Mouse (Mus musculus): ENCODE data around the gene Ccnj. TPM values are rescaled to one million over a fixed set of nuclear protein-coding genes. Genes with fewer than 3 reads are reported as not detected.
A peak's percentile ranks its signal among the peaks of the same experiment; 100 is the strongest.

Gene Ccnj
- polyA plus RNA-seq, 1 experiment from 2014 or later = 8.0 TPM

GRCm38 (mm10) chr19:40821306-40821825 lies 9.7 kb upstream of the Ccnj start:
- 57% methylated on average over 4 of the region's 4 CpGs for WGBS (ENCODE audit: insufficient replicate concordance)
- no peaks in the 10 kb centered on the region for H3K9me3 ChIP-seq (replicated peaks)
- no peaks in the 10 kb centered on the region for H3K27me3 ChIP-seq (replicated peaks)
- H3K4me1 ChIP-seq = peaks cover 36% of the 10 kb centered on the region
- H3K36me3 ChIP-seq = no peaks in the 10 kb centered on the region
- no peak overlapping the region for H3K4me3 ChIP-seq
- no peak overlapping the region for H3K4me2 ChIP-seq
- no peak overlapping the region for H3K27ac ChIP-seq
- ATAC-seq = no peak
- H3K9ac ChIP-seq = no peak overlapping the region

GRCm38 (mm10) chr19:40825636-40826035 lies 5.4 kb upstream of the Ccnj start:
- no peak overlapping the region for H3K9ac ChIP-seq
- H3K27ac ChIP-seq = no peak overlapping the region
- WGBS (ENCODE audit: insufficient replicate concordance) = 43% methylated on average over 5 of the region's 5 CpGs
- peaks cover 15% of the 10 kb centered on the region for H3K4me1 ChIP-seq
- no peak overlapping the region for H3K4me2 ChIP-seq
- no peak overlapping the region for H3K4me3 ChIP-seq
- H3K27me3 ChIP-seq (replicated peaks) = peaks cover 15% of the 10 kb centered on the region; the same call in 1 of the 2 replicates
- ATAC-seq = no peak
- no peaks in the 10 kb centered on the region for H3K9me3 ChIP-seq (replicated peaks)
- H3K36me3 ChIP-seq = no peaks in the 10 kb centered on the region

- ATAC-seq = no peak
- Histone ChIP-seq H3K36me3 (no peaks in the 10 kb centered on the region), H3K27me3 (replicated peaks) (peaks cover 15% of the 10 kb centered on the region; the same call in 1 of the 2 replicates), H3K9me3 (replicated peaks) (no peaks in the 10 kb centered on the region), H3K27ac (no peak overlapping the region), H3K4me3 (no peak overlapping the region), H3K4me2 (no peak overlapping the region), H3K4me1 (peaks cover 16% of the 10 kb centered on the region), H3K9ac (no peak overlapping the region)
- 75% methylated on average over 7 of the region's 7 CpGs for WGBS (ENCODE audit: insufficient replicate concordance)
Observed at GRCm38 (mm10) chr19:40826735-40827134, 4.3 kb upstream of the Ccnj start.

- Histone ChIP-seq H3K36me3 (no peaks in the 10 kb centered on the region), H3K9me3 (replicated peaks) (no peaks in the 10 kb centered on the region), H3K27ac (0 out of 2 replicates have a peak overlapping the region, but pooled peaks have one; percentile 83), H3K4me3 (peak overlapping the region; percentile 92), H3K4me1 (peaks cover 50% of the 10 kb centered on the region), H3K4me2 (peak overlapping the region; percentile 95), H3K9ac (peak overlapping the region; percentile 94), H3K27me3 (replicated peaks) (peaks cover 15% of the 10 kb centered on the region; the same call in 1 of the 2 replicates)
- 41% methylated on average over 7 of the region's 7 CpGs for WGBS (ENCODE audit: insufficient replicate concordance)
- no peak for ATAC-seq
Observed at GRCm38 (mm10) chr19:40830198-40830597, 881 bp upstream of the Ccnj start.

- ATAC-seq = peak; percentile 61
- H3K4me2 ChIP-seq = peak overlapping the region; percentile 95
- peak overlapping the region; percentile 83 for H3K27ac ChIP-seq
- H3K4me1 ChIP-seq = peaks cover 51% of the 10 kb centered on the region
- WGBS (ENCODE audit: insufficient replicate concordance) = under 1% methylated on average over 68 of the region's 76 CpGs
- H3K36me3 ChIP-seq = peaks cover 6% of the 10 kb centered on the region
- no peaks in the 10 kb centered on the region for H3K9me3 ChIP-seq (replicated peaks)
- H3K27me3 ChIP-seq (replicated peaks) = peaks cover 15% of the 10 kb centered on the region; the same call in 1 of the 2 replicates
- peak overlapping the region; percentile 92 for H3K4me3 ChIP-seq
- peak overlapping the region; percentile 94 for H3K9ac ChIP-seq
Observed at GRCm38 (mm10) chr19:40831416-40832201, 530 bp downstream of the Ccnj start.

GRCm38 (mm10) chr19:40832361-40832760 lies 1.3 kb downstream of the Ccnj start:
- Histone ChIP-seq H3K4me1 (peaks cover 51% of the 10 kb centered on the region), H3K9ac (peak overlapping the region; percentile 94), H3K9me3 (replicated peaks) (no peaks in the 10 kb centered on the region), H3K27ac (peak overlapping the region; percentile 83), H3K4me3 (peak overlapping the region; percentile 92), H3K36me3 (peaks cover 14% of the 10 kb centered on the region), H3K27me3 (replicated peaks) (peaks cover 7% of the 10 kb centered on the region; the same call in 1 of the 2 replicates), H3K4me2 (peak overlapping the region; percentile 95)
- ATAC-seq = no peak
- WGBS (ENCODE audit: insufficient replicate concordance) = 12% methylated on average over 5 of the region's 5 CpGs

GRCm38 (mm10) chr19:40834436-40834835 lies 3.4 kb downstream of the Ccnj start:
- Histone ChIP-seq H3K9ac (no peak overlapping the region), H3K4me2 (0 out of 2 replicates have a peak overlapping the region, but pooled peaks have one; percentile 5), H3K27me3 (replicated peaks) (no peaks in the 10 kb centered on the region), H3K36me3 (peaks cover 34% of the 10 kb centered on the region), H3K9me3 (replicated peaks) (no peaks in the 10 kb centered on the region), H3K27ac (no peak overlapping the region), H3K4me3 (no peak overlapping the region), H3K4me1 (peaks cover 51% of the 10 kb centered on the region)
- ATAC-seq = no peak
- WGBS (ENCODE audit: insufficient replicate concordance) = 86% methylated on average over 6 of the region's 6 CpGs

GRCm38 (mm10) chr19:40838205-40838604 lies 7.1 kb downstream of the Ccnj start:
- H3K4me3 ChIP-seq = no peak overlapping the region
- H3K4me2 ChIP-seq = no peak overlapping the region
- H3K27me3 ChIP-seq (replicated peaks) = no peaks in the 10 kb centered on the region
- H3K9me3 ChIP-seq (replicated peaks) = no peaks in the 10 kb centered on the region
- no peak for ATAC-seq
- H3K36me3 ChIP-seq = peaks cover 65% of the 10 kb centered on the region
- H3K4me1 ChIP-seq = peaks cover 24% of the 10 kb centered on the region
- H3K9ac ChIP-seq = no peak overlapping the region
- WGBS (ENCODE audit: insufficient replicate concordance) = 74% methylated on average over 7 of the region's 7 CpGs
- no peak overlapping the region for H3K27ac ChIP-seq

GRCm38 (mm10) chr19:40840303-40840702 lies 9.2 kb downstream of the Ccnj start:
- Histone ChIP-seq H3K4me1 (peaks cover 3% of the 10 kb centered on the region; the same call in 1 of the 2 replicates), H3K9me3 (replicated peaks) (no peaks in the 10 kb centered on the region), H3K9ac (no peak overlapping the region), H3K4me3 (no peak overlapping the region), H3K36me3 (peaks cover 85% of the 10 kb centered on the region), H3K4me2 (no peak overlapping the region), H3K27me3 (replicated peaks) (no peaks in the 10 kb centered on the region), H3K27ac (no peak overlapping the region)
- WGBS (ENCODE audit: insufficient replicate concordance) = 41% methylated on average over 6 of the region's 6 CpGs
- no peak for ATAC-seq

GRCm38 (mm10) chr19:40841083-40841482 lies 10.0 kb downstream of the Ccnj start:
- Histone ChIP-seq H3K4me2 (no peak overlapping the region), H3K9me3 (replicated peaks) (no peaks in the 10 kb centered on the region), H3K9ac (no peak overlapping the region), H3K27ac (no peak overlapping the region), H3K36me3 (peaks cover 92% of the 10 kb centered on the region), H3K4me3 (no peak overlapping the region), H3K27me3 (replicated peaks) (no peaks in the 10 kb centered on the region), H3K4me1 (peaks cover 3% of the 10 kb centered on the region; the same call in 1 of the 2 replicates)
- WGBS (ENCODE audit: insufficient replicate concordance) = 81% methylated on average over 6 of the region's 6 CpGs
- ATAC-seq = no peak

- Histone ChIP-seq H3K9ac (no peak overlapping the region), H3K27me3 (replicated peaks) (no peaks in the 10 kb centered on the region), H3K9me3 (replicated peaks) (no peaks in the 10 kb centered on the region), H3K4me2 (no peak overlapping the region), H3K36me3 (peaks cover 90% of the 10 kb centered on the region), H3K4me3 (no peak overlapping the region), H3K27ac (no peak overlapping the region), H3K4me1 (peaks cover 3% of the 10 kb centered on the region; the same call in 1 of the 2 replicates)
- no peak for ATAC-seq
- WGBS (ENCODE audit: insufficient replicate concordance) = 88% methylated on average over 13 of the region's 13 CpGs
Observed at GRCm38 (mm10) chr19:40841593-40841992, 10.5 kb downstream of the Ccnj start.

GRCm38 (mm10) chr19:40844731-40845130 lies 13.7 kb downstream of the Ccnj start:
- Histone ChIP-seq H3K36me3 (peaks cover 86% of the 10 kb centered on the region), H3K9ac (no peak overlapping the region), H3K4me3 (no peak overlapping the region), H3K27me3 (replicated peaks) (no peaks in the 10 kb centered on the region), H3K4me2 (no peak overlapping the region), H3K4me1 (no peaks in the 10 kb centered on the region; the same call in 1 of the 2 replicates), H3K9me3 (replicated peaks) (no peaks in the 10 kb centered on the region), H3K27ac (no peak overlapping the region)
- 83% methylated on average over 13 of the region's 13 CpGs for WGBS (ENCODE audit: insufficient replicate concordance)
- no peak for ATAC-seq

Measured in liver, embryonic 12.5 days (tissue).